Mouse (Mus musculus): ENCODE results near the gene Olfr109.

Gene Olfr109

DNA sequence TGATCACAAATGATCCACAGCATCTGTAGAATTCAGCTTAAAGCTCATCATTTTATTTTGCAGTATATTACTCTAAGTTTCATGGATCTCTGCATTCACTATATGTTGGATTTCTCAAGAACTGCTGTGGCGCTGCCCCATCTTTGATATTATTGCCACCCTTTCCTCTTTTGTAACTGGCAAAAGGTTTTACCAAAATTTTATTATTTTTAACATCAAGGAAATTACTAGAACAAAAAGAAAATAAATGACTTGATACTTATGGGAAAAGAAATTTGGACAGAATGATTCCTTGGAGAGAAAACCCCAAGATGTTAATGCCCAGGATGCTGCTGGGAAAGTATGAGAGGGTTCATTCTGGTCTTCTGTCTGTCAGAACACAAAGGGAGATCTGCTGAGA, at the start of gene Olfr109:
TSS of gene Olfr109 (plus strand) at position 301 of the 400 bp plus-strand sequence.
- no peak for DNase-seq (ENCODE audit: low read depth, low spot score)

GRCm38 (mm10) chr17:37413380-37413779, 45.3 kb upstream of the Olfr109 start:
- no peak for DNase-seq (ENCODE audit: low read depth, low spot score)

DNA sequence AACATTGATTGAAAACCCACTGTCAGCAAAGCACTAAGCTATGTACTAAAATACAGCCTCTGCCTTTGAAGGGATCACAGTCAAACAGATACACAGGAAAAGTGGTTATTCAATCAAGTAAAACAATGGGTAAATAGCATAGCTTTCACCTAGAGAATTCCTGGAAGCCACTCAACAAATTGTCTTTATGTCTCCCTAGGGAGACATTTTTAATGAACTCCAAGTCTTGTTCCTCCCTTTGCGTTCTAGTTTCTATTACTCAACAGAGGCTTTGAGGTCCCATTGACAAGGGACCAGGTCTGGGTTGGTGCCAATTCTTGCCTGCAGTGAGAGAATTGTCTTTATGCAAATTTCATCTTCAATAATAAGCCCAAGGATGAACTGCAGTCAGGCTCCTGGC, 13.5 kb upstream of the Olfr109 start, which contains the start of gene Olfr108:
TSS of gene Olfr108 (plus strand) at position 301 of the 400 bp plus-strand sequence.
- no peak for DNase-seq (ENCODE audit: low read depth, low spot score)

DNA sequence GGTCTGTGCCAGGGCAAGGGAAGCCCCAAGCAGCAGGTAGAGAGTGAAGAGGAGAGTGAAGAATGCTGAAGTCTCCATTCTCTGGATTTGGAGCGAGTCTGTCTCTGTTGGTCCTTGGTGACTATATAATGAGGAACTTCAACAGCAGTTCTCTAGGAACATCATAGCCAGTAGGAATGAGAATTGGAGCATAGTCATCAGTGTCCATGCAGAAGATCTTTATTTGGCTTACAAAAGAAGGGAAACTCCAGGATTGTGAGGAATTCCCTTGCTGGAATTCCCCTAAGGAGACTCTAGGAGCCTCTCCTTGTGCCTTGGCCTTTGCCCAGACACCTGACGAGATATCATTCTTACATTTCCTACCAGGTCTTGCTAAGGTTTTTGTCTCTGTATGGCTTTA, 24.7 kb downstream of the Olfr109 start, which contains the start of gene H2-M2:
TSS of gene H2-M2 (minus strand) at position 101 of the 400 bp plus-strand sequence.
- no peak for DNase-seq (ENCODE audit: low read depth, low spot score)

DNA sequence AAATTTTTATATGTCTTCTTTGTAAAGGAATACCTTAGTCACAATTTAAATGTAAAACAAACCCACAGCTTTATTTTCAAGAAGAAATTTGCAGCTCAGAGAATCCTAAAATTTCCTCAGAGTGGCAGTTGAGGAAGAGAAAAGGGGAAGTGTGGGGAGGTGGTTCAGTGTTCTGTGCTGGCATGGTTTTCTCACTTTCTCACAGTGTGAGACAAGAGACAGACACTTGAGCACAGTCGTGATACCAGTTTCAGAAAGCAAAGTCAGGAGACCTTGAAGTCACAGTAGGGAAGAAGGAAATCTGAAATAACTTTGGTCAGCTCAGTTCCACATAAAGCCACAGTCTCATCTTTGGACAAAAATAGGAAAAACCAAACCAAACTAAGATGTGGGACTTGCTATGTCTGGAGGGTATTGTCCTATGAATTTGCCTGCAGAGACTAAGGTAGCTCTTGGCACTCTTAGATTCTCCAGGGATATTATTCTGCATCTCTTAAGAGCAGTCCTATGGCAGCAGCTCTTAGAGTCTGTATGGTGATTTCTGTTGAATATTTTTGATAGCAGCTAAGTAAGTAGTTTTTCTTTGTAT, 33.3 kb downstream of the Olfr109 start, which contains the start of gene Olfr110:
TSS of gene Olfr110 (plus strand) at position 539 of the 589 bp plus-strand sequence.
- no peak for DNase-seq (ENCODE audit: low read depth, low spot score)

DNA sequence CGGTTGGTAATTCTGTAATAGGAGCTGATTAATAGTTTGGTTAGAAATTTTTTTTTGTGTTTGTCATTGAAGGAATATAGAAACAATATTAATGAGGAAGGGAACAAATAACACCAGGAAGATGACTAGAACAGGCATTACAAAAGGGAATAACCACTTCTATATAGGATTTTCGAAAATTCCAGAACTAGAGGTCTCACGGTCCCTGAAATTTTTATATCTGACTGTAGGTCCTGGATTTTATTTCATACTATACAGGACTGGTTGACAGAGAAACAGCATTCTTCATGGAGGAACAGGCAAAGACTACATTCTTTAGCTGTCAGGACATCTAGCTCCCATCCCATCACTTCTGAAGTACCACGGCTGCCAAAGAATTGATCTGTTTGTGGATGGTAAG, 49.0 kb downstream of the Olfr109 start, which contains the start of gene Olfr111:
TSS of gene Olfr111 (plus strand) at position 301 of the 400 bp plus-strand sequence.
- no peak for DNase-seq (ENCODE audit: low read depth, low spot score)

All from forelimb bud, embryonic 11.5 days (tissue).